9 mouse cellular contexts compared by ENCODE assay signal in the genomic region with DNA sequence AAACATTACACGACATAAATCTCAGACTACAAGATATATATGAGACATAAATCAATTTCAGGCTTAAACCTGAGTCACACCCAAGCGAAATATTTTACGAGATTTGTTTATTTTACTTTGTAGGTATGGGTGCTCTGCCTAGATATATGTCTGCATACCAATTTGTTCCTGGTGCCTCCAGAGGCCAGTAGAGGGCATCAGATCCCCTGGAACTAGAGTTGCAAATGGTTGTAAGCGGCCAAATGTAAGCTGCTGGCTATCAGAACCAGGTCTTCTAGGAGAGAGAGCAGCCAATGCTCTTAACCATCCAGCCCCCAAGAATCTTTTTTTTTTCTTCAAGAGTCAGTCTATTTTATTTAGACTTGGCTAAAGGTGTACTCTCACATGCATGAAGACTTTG. TPM values are rescaled to one million over a fixed set of nuclear protein-coding genes. Genes with fewer than 3 reads are reported as not detected.
DNase-seq lines count a peak whose midpoint lies in the region; TF ChIP-seq lines count a peak whose summit lies in the region.
"Had no signal": no experiment of that assay in that cellular context is flagged by ENCODE, and none has a peak within 500 bp of the region (broad histone marks: within the 10 kb centered on the region; RNA-seq: fewer than 3 reads in every experiment).

No protein-coding gene starts in this region.

- DNase-seq in left cerebral cortex, adult 2 months (ENCODE audit: extremely low spot score in 1 of 2, low spot score in 2 of 2): no peak
- no peak for DNase-seq in left cerebral cortex, adult 11 months (ENCODE audit: low spot score)
- DNase-seq in R1 (ENCODE audit: low read depth, low spot score) (peak; percentile 73), adipocyte (ENCODE audit: low spot score) (no peak)
- peak; percentile 16 for DNase-seq in forelimb bud, embryonic 11.5 days (ENCODE audit: low read depth, low spot score)
- peak; percentile 47 for DNase-seq in retina, postnatal 1 day
- DNase-seq in right cerebral cortex, postnatal 25 days: no peak
- no peak for DNase-seq in layer of hippocampus, postnatal 25 days (ENCODE audit: extremely low spot score in 1 of 2, low spot score in 1 of 2)

- intact Hi-C loops in left cerebral cortex, adult 2 months (cut with DNase I): no loop called here

- peak; percentile 50 for TF ChIP-seq CTCF in left cerebral cortex, adult 2 months (IDR thresholded peaks at IDR 0.05)

- no peak overlapping the region for H3K4me3 ChIP-seq in left cerebral cortex, adult 2 months
- H3K4me3 ChIP-seq: embryonic facial prominence, embryonic 15.5 days had no signal

- no peak overlapping the region for H3K27ac ChIP-seq in left cerebral cortex, adult 2 months
- H3K27ac ChIP-seq: embryonic facial prominence, embryonic 15.5 days had no signal

RNA-seq across cellular contexts. Expression of gene St14, which starts 28.3 kb away (rescaled TPM):
- total RNA-seq in left cerebral cortex, adult 2 months (2021): 1 to 10 TPM in 1 of 2 experiments, under 1 TPM in 1; 0.87 to 1.1 TPM
- total RNA-seq in layer of hippocampus, postnatal 25 days (2021): 1 to 10 TPM in 1 of 2 experiments, under 1 TPM in 1; 0.54 to 1.1 TPM

RNA-seq across cellular contexts. Expression of gene Aplp2, which starts 51.7 kb away (rescaled TPM):
- 100 to 1,000 TPM; 568 to 604 TPM for total RNA-seq in left cerebral cortex, adult 2 months (2021)
- 100 to 1,000 TPM; 451 to 456 TPM for total RNA-seq in layer of hippocampus, postnatal 25 days (2021)

Comparison
In these comparisons a context has a peak if more than half of its experiments do, and no peak if none do; other contexts are left out.
1. DNase-seq: peak in R1 (single experiment), forelimb bud, embryonic 11.5 days (single experiment) and retina, postnatal 1 day (single experiment); none in left cerebral cortex, adult 2 months (0 of 2), left cerebral cortex, adult 11 months (single experiment), adipocyte (single experiment), right cerebral cortex, postnatal 25 days (single experiment) and layer of hippocampus, postnatal 25 days (0 of 2).